Mouse (Mus musculus) R1 (cell line): ENCODE measurements at regions not wholly inside any gene's neighbourhood (a gene's known extent, or its start where the extent isn't known, plus 50 kb on each side); places are given as distances from the start of the nearest gene placed in this dataset.

Source experiments
- DNase-seq: peaks from one replicate; pipeline ENCODE4 v3.0.0-alpha.2; 2018; ENCODE audit warnings: low read depth, low spot score

DNA sequence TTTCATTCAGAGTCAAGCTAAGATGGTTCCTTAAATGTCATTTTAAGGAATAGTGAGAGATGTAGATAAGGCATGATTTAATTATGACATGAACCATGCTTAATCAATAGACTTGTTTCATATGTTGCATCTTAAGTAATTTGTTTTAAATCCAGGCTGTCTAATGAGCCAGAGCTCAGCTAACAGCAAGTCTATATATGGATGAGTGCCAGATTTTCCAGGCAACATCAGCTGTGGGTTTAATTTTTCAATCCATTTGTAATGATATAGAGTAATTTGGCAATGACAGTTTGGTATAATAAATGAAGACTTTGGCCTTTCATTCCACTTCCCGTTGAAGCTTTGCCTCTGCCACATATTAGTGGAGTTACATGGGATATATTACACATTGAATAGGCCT lies 677.3 kb upstream of the Sorcs1 start:
- DNase-seq = no peak

DNA sequence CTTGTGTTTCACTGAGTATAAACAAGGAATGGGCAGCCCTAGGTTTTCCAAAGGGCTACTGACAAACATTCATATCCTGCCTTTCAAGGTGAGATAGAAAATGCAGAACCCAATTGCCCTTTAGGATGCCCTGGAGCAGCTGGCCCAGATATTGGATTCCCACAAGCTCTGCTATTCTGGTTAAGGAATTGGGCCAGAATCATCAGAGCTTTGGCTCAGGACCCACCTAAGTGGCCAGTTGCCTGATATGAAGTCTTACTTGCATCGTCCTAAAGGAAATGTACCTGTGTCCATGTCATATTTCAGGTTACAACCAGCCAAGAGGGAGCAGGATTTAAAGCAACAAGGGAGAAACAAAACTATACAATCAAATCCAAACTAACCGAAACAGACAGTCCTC lies 662.0 kb upstream of the Sorcs1 start:
- DNase-seq = no peak

DNA sequence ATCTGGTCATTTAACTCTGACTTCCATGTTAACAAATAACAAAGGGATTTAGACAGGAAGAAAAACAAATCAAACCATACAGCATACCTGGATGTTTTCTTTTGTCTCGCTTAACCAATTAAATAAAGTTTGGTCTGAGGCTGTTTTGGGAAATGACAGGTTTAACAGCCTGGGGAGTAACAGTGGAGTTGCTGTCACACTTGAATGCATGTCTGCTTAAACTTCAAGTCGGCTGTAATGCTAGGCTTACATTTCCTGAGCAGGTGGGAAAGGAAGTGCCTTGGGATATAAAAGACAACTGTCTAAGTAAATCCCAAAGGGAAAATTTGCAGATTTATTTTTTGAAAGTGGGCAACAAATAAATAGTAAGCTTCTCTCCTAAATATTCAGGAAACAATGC lies 651.6 kb upstream of the Sorcs1 start:
- no peak for DNase-seq

DNA sequence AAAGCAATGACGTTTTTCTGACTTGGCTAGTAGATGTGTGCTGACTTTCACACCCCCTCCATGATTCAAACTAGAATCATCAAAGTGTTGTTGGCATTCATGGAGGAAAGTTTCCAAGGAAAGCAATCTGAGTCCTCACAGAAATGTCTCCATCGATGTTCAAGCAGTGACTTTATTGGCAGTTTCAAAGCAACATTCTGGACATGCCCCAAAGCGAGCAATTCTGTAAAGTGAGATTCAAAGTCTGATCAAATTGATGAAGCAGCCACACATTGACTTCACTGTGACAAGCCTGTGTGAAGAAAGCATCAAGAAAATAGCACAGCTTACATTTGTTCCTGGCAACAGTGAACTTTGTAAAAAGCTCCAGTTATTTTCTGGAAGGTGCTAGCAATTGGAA lies 625.3 kb upstream of the Sorcs1 start:
- DNase-seq = no peak

DNA sequence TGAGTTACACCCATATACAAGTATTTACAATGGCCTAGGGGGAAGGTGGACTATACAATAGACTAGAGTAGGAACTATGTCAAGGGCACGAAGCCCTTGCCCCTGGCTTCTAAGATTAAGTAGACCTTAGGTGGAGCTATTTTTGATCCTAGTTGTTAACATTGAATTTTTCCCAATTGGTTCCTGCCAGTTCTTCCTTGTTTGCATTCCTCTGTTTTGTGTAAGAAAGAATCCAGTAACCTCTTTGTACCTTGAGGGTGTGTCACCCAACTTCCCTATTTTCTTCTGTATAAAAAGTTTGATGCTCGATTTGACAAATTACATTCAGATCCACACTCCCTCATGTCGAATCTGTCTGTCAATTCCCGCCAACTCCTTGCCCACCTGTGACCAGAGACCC lies 618.2 kb upstream of the Sorcs1 start:
- peak; percentile 65 for DNase-seq

DNA sequence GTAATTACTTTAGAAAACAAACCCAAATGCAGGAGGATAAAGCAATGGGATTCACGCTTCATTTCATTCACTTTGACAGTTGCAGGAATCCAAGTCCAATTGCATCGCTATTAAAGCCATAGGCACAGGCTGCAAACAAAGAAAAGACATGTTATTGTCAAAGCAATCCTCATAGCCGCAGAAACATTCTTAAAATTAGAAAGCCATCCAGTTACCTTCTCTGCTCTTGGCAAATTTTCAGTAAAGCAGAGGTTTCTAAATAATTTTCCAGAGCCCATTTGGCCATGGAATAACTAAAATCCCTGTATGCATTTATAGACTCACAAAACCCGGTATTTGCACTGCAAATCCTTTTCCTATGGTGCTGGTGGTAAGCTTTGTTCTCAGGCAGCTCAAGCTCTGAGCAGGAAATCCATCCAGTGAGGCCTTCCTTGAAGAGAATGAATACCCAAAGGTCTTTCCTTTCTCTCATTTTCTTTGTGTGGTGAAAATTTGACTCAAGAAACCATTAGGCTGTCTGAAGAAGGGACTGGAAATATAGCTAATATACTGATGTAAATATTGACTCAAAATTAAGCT lies 590.6 kb upstream of the Sorcs1 start:
- DNase-seq = no peak

DNA sequence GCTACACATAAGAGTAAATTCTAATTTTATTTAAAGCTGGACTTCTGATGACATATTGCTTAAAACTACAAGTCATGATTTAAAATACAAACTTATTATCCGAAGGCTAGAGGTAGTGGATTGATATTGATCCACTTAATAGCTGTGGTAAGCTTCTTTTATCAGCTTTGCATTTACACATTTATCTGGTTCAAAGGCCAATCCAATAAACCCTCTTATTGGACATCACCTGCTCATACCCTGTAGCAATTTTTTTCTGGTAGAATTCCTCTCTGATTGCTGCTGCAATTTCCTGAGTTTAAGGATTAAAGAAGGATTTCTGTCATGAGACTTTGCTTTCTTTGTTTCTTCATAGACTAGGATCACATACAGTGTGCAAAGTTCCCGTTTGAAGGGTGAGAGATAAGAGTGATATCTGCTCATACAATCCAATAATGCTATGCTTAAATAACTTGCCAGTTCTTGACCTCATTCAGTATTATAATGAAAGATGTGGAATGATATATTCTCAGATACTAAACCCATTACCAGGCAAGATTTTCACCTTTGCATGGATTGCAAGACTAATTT lies 561.9 kb upstream of the Sorcs1 start:
- DNase-seq = no peak

DNA sequence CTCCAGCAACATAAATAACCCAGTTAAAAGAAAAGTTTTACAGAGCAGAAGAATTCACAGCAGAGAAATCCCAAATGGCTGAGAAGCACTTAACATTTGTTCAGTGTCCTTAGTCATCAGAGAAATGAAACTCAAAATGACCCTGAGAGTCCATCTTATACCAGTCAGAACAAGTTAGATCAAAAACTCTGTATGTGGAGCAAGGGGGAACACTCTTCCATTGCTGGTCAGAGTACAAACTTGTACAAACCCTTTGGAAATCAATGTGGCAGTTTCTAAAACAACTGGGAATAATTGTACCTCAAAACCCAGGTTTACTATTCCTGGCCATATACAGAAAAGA lies 559.7 kb upstream of the Sorcs1 start:
- no peak for DNase-seq

DNA sequence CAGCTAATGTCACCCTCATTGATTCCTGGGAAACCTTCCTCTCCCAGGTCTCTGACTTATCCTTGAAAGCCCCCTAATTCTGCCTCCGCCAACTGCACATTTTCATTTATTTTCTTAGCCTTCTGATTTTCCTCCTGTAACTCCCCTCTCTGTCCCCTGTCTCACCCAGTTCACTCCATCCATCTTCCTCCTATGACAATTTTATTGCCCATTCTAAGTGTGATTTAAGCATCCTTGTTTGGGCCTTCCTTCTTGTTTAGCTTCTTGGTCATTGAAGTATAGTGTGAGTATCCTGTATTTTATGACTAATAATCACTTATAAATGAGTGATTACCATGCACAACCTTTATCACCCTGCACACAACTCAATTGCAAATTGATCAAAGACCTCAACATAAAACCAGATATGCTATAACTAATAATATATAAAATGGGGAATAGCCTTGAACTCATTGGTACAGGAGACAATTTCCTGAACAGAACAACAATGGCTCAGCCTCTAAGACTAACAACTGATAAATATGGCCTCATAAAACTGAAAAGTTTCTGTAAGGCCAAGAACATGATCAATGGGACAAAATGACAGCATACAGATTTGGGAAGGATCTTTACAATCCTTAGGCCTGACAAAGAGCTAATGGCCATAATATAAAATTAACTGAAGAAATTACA lies 559.2 kb upstream of the Sorcs1 start:
- DNase-seq = no peak

DNA sequence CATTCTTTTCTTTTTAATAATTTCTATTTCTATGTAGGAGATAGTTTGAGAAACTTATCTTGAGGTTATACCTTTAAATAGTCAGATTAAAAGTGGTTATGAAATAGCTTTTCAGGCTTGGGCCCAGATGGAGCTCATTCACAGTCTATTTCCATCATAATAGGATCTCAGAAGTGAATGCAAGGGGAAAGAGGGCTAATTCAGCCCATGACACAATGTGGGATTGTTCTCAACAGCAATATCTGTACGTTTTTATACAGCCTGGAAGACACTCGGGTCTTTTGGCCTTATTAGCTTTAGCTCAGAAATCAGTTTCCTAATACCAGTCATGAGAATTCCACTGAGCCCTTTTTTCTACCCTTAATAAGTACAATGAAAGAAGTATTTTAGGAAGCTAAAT lies 554.1 kb upstream of the Sorcs1 start:
- no peak for DNase-seq

DNA sequence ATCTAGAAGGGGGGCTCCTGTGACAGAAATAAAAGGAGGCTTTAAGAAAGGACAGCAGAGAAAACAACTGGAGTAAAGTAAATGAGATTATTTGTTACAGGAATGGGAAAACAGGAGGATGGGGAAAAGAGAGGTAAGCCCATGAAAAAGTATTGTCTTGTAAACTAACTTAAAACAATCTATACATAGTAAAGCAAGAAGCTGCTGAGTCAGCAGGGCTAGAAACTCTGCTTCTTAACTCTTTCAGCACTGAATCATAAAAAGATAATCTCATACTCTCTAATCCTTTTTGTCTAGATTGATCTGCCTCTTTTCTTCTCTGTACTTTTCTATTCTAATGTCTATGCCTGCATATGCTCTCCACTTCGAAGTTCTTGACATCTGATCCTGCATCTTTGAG lies 548.5 kb upstream of the Sorcs1 start:
- no peak for DNase-seq

DNA sequence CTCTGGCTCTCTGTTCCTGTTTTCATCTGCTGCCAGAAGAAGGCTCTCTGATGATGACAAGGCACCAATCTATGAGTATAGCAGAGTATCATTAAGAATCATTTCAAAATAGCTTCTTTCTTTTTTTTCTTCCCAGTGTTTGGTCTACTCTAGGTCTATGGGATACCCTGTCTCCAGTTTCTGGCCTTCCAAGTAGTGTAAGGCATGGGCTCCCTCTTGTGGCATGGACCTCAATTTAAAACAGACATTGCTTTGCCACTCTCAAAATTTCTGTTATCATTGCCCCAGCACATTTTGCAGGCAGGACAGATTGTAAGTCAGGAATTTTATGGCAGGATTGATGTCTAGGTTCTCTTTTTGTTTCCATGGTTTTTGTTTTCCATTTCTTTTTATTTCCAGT lies 522.9 kb upstream of the Sorcs1 start:
- peak; percentile 13 for DNase-seq
